Mouse (Mus musculus) CH12.LX (cell line): ENCODE measurements around the gene Hdac11.
"Not testable (repeated sequence)": the region's sequence is repeated elsewhere in the genome, so short reads cannot be mapped to it uniquely, and the experiment has no call there.

Experiments
- EP300 ChIP-seq: IDR thresholded peaks from 2 replicates; pipeline ENCODE4 v1.6.1; 2011; ENCODE audit warnings: low read length, improper control_type of control experiment
- POLR2A ChIP-seq: IDR thresholded peaks from 2 replicates; pipeline ENCODE4 v1.6.1; 2011; ENCODE audit warnings: low read depth, mild to moderate bottlenecking, improper control_type of control experiment, low read length

GRCm38 (mm10) chr6:91212155-91212554 is 55.7 kb downstream of the Hdac11 start, which contains the start of gene Fbln2:
- not testable (repeated sequence) for TF ChIP-seq POLR2A, EP300
